ENCODE assay signal across 14 mouse cellular contexts in genomic region chr6:23260738-23261050, GRCm38 (mm10). TPM values are rescaled to one million over a fixed set of nuclear protein-coding genes. Genes with fewer than 3 reads are reported as not detected.
A peak's percentile ranks its signal among the peaks of the same experiment; 100 is the strongest.
DNase-seq lines count a peak whose midpoint lies in the region; ATAC-seq and TF ChIP-seq lines count a peak whose summit lies in the region.
"Had no signal": no experiment of that assay in that cellular context is flagged by ENCODE, and none has a peak within 500 bp of the region (broad histone marks: within the 10 kb centered on the region; RNA-seq: fewer than 3 reads in every experiment).

No protein-coding gene starts in this region.

- H3K4me1 ChIP-seq in heart, embryonic 13.5 days: no peaks in the 10 kb centered on the region; the same call in 1 of the 2 replicates
- peaks cover 6% of the 10 kb centered on the region for H3K4me1 ChIP-seq in embryonic facial prominence, embryonic 10.5 days
- H3K4me1 ChIP-seq in hindbrain, embryonic 12.5 days: peaks cover 5% of the 10 kb centered on the region; the same call in 1 of the 2 replicates
- H3K4me1 ChIP-seq in midbrain, embryonic 15.5 days: peaks cover 6% of the 10 kb centered on the region
- H3K4me1 ChIP-seq in thymus, adult 2 months (replicated peaks; ENCODE audit: control insufficient read depth, insufficient read depth, low read length): no peaks in the 10 kb centered on the region
- H3K4me1 ChIP-seq: kidney, embryonic 15.5 days; megakaryocyte, embryonic 14.5 days had no signal

- H3K36me3 ChIP-seq in heart, embryonic 13.5 days: no peaks in the 10 kb centered on the region
- H3K36me3 ChIP-seq in embryonic facial prominence, embryonic 10.5 days (replicated peaks): no peaks in the 10 kb centered on the region
- no peaks in the 10 kb centered on the region for H3K36me3 ChIP-seq in hindbrain, embryonic 12.5 days
- no peaks in the 10 kb centered on the region for H3K36me3 ChIP-seq in midbrain, embryonic 15.5 days (replicated peaks)
- no peaks in the 10 kb centered on the region for H3K36me3 ChIP-seq in thymus, adult 2 months (ENCODE audit: control insufficient read depth, insufficient read depth, low read length)
- H3K36me3 ChIP-seq: kidney, embryonic 15.5 days had no signal

- 3% methylated on average over 9 of the region's 9 CpGs for WGBS in heart, embryonic 13.5 days
- 3% methylated on average over 9 of the region's 9 CpGs for WGBS in embryonic facial prominence, embryonic 10.5 days
- WGBS in hindbrain, embryonic 12.5 days: 1% methylated on average over 9 of the region's 9 CpGs
- 4% methylated on average over 9 of the region's 9 CpGs for WGBS in midbrain, embryonic 15.5 days
- 12% methylated on average over 9 of the region's 9 CpGs for WGBS in thymus, adult 2 months

- peaks cover 86% of the 10 kb centered on the region for H3K27me3 ChIP-seq in heart, embryonic 13.5 days (replicated peaks)
- peaks cover 98% of the 10 kb centered on the region for H3K27me3 ChIP-seq in embryonic facial prominence, embryonic 10.5 days (replicated peaks; ENCODE audit: low read depth, poor library complexity, severe bottlenecking)
- H3K27me3 ChIP-seq in hindbrain, embryonic 12.5 days: peaks cover 83% of the 10 kb centered on the region
- H3K27me3 ChIP-seq in midbrain, embryonic 15.5 days (replicated peaks): peaks cover 88% of the 10 kb centered on the region
- no peaks in the 10 kb centered on the region for H3K27me3 ChIP-seq in thymus, adult 2 months (ENCODE audit: control insufficient read depth, insufficient read depth, low read length)

- DNase-seq in heart, adult 9 months (ENCODE audit: low spot score in 2 of 2): no peak
- DNase-seq in embryonic facial prominence, embryonic 10.5 days (ENCODE audit: low spot score): peak; percentile 51
- DNase-seq in thymus, adult 2 months: no peak
- no peak for DNase-seq in adrenal gland, postnatal 36 days
- no peak for DNase-seq in layer of hippocampus, postnatal 14 days (ENCODE audit: low spot score in 2 of 2)
- DNase-seq: heart, adult 11 months; layer of hippocampus, adult 9-11 months; liver, postnatal 0 days; thymus, postnatal 36 days had no signal

- no peak for TF ChIP-seq POLR2A in thymus, adult 2 months (IDR thresholded peaks at IDR 0.05; ENCODE audit: control insufficient read depth, extremely low read depth, insufficient read depth, low read length, poor library complexity)

- no peak for TF ChIP-seq CTCF in thymus, adult 2 months (IDR thresholded peaks at IDR 0.05; ENCODE audit: borderline replicate concordance, control insufficient read depth, extremely low read depth, insufficient read depth, low read length, poor library complexity)

- H3K9me3 ChIP-seq in heart, embryonic 13.5 days: no peaks in the 10 kb centered on the region
- no peaks in the 10 kb centered on the region for H3K9me3 ChIP-seq in embryonic facial prominence, embryonic 10.5 days
- no peaks in the 10 kb centered on the region for H3K9me3 ChIP-seq in hindbrain, embryonic 12.5 days (replicated peaks)
- no peaks in the 10 kb centered on the region for H3K9me3 ChIP-seq in midbrain, embryonic 15.5 days
- H3K9me3 ChIP-seq: kidney, embryonic 15.5 days had no signal

- peak overlapping the region; percentile 17; the same call in 1 of the 2 replicates for H3K4me3 ChIP-seq in heart, embryonic 13.5 days
- H3K4me3 ChIP-seq in embryonic facial prominence, embryonic 10.5 days: peak overlapping the region; percentile 34
- H3K4me3 ChIP-seq in hindbrain, embryonic 12.5 days: peak overlapping the region; percentile 16; the same call in 1 of the 2 replicates
- H3K4me3 ChIP-seq in midbrain, embryonic 15.5 days: peak overlapping the region; percentile 0; the same call in 1 of the 2 replicates
- no peak overlapping the region for H3K4me3 ChIP-seq in thymus, adult 2 months (ENCODE audit: control insufficient read depth, insufficient read depth, low read length)
- H3K4me3 ChIP-seq: kidney, embryonic 15.5 days; megakaryocyte, embryonic 14.5 days had no signal

- ATAC-seq in heart, embryonic 13.5 days (ENCODE audit: extremely low read depth, insufficient number of reproducible peaks, low FRiP score, low TSS enrichment): no peak
- ATAC-seq in hindbrain, embryonic 12.5 days (ENCODE audit: low FRiP score): no peak
- ATAC-seq in midbrain, embryonic 15.5 days (replicated peaks): no peak
- ATAC-seq: liver, postnatal 0 days had no signal

- H3K27ac ChIP-seq in heart, embryonic 13.5 days (replicated peaks): no peak overlapping the region
- peak overlapping the region; percentile 59 for H3K27ac ChIP-seq in embryonic facial prominence, embryonic 10.5 days (replicated peaks)
- no peak overlapping the region for H3K27ac ChIP-seq in hindbrain, embryonic 12.5 days
- H3K27ac ChIP-seq in midbrain, embryonic 15.5 days: no peak overlapping the region
- H3K27ac ChIP-seq in thymus, adult 2 months (ENCODE audit: control insufficient read depth, insufficient read depth, low read length): no peak overlapping the region
- H3K27ac ChIP-seq: kidney, embryonic 15.5 days had no signal

- H3K9ac ChIP-seq in heart, embryonic 13.5 days: no peak overlapping the region
- no peak overlapping the region for H3K9ac ChIP-seq in hindbrain, embryonic 12.5 days
- H3K9ac ChIP-seq in midbrain, embryonic 15.5 days: no peak overlapping the region
- H3K9ac ChIP-seq: kidney, embryonic 15.5 days; liver, postnatal 0 days had no signal

- H3K4me2 ChIP-seq in heart, embryonic 13.5 days: peak overlapping the region; percentile 41
- peak overlapping the region; percentile 30 for H3K4me2 ChIP-seq in hindbrain, embryonic 12.5 days (replicated peaks)
- peak overlapping the region; percentile 26 for H3K4me2 ChIP-seq in midbrain, embryonic 15.5 days
- H3K4me2 ChIP-seq: kidney, embryonic 15.5 days had no signal

RNA-seq across cellular contexts. Expression of gene Fezf1, which starts 12.5 kb away (rescaled TPM):
- 0.06 TPM in 1 of 2 replicates, not detected in the other for polyA plus RNA-seq in heart, embryonic 13.5 days (2015; fragmentation: Nextera tagmentation; extraction: Ambion mirVana)
- 6.1 and 7.2 TPM in 2 replicates for polyA plus RNA-seq in embryonic facial prominence, embryonic 10.5 days (2016; fragmentation: Nextera tagmentation; extraction: Ambion mirVana)
- 0.16 and 0.26 TPM in 2 replicates for polyA plus RNA-seq in hindbrain, embryonic 12.5 days (2016; fragmentation: Nextera tagmentation; extraction: Ambion mirVana)
- polyA plus RNA-seq in midbrain, embryonic 15.5 days (2015; fragmentation: Nextera tagmentation; extraction: Ambion mirVana): 2.2 and 6.3 TPM in 2 replicates
- 0.15 and 0.46 TPM in 2 replicates for polyA plus RNA-seq in thymus, adult 2 months (2012; rRNA removed)
- total RNA-seq in adrenal gland, postnatal 36 days (2021): not detected
- not detected for total RNA-seq in layer of hippocampus, postnatal 14 days (2021)
- polyA plus RNA-seq: kidney, embryonic 15.5 days; liver, postnatal 0 days had no signal
